Mouse (Mus musculus) limb, embryonic 13.5 days (tissue): ENCODE measurements around the gene Pln. TPM values are rescaled to one million over a fixed set of nuclear protein-coding genes. Genes with fewer than 3 reads are reported as not detected.

Experiments
- ATAC-seq: fragments of 200-750 bp; cut with Nextera tagmentation; 2 replicates; pipeline ENCODE4 v1.8.0; 2017; ENCODE audit warnings: low read depth, moderate number of reproducible peaks, moderate TSS enrichment; ENCODE audit not compliant: low FRiP score
- H3K27ac ChIP-seq: fragments of 300-500 bp; sonication (generic); 2 replicates; pipeline ENCODE4 v1.5.1; 2015; ENCODE audit warnings: inconsistent platforms, mild to moderate bottlenecking, moderate library complexity
- H3K27me3 ChIP-seq: fragments of 300-500 bp; sonication (generic); 2 replicates; pipeline ENCODE4 v1.6.1; 2015; ENCODE audit warnings: mild to moderate bottlenecking, inconsistent platforms
- H3K36me3 ChIP-seq: fragments of 300-500 bp; sonication (generic); 2 replicates; pipeline ENCODE4 v1.6.1; 2015; ENCODE audit warnings: inconsistent platforms, mild to moderate bottlenecking, moderate library complexity
- H3K4me1 ChIP-seq: fragments of 300-500 bp; sonication (generic); 2 replicates; pipeline ENCODE4 v1.6.1; 2015; ENCODE audit warnings: inconsistent platforms
- H3K4me2 ChIP-seq: fragments of 300-500 bp; sonication (generic); replicated peaks from 2 replicates; pipeline ENCODE4 v1.6.1; 2015; ENCODE audit warnings: inconsistent platforms, mild to moderate bottlenecking, moderate library complexity
- H3K4me3 ChIP-seq: fragments of 300-500 bp; sonication (generic); 2 replicates; pipeline ENCODE4 v1.5.1; 2015; ENCODE audit warnings: moderate library complexity, mild to moderate bottlenecking, inconsistent platforms
- H3K9ac ChIP-seq: fragments of 300-500 bp; sonication (generic); 2 replicates; pipeline ENCODE4 v1.6.1; 2015; ENCODE audit warnings: mild to moderate bottlenecking, inconsistent platforms
- H3K9me3 ChIP-seq: fragments of 300-500 bp; sonication (generic); 2 replicates; pipeline ENCODE4 v1.6.1; 2016; ENCODE audit warnings: inconsistent platforms
- WGBS: fragments of 180-500 bp; shearing (Covaris S2); methylation state at CpG from one replicate; pipeline ENCODE4 v1.1.7; 2015; 5-methylcytosine and 5-hydroxymethylcytosine counted together
- polyA plus RNA-seq: library from polyadenylated mRNA; unstranded; fragments of >200 nt; fragmentation: Nextera tagmentation; extraction: Ambion mirVana; gene quantifications from 2 replicates; pipeline ENCODE4 v1.2.1, GENCODE M21; 2015

Gene Pln
- polyA plus RNA-seq, 1 experiment from 2014 or later, result 1.6 TPM

- 88% methylated on average over 6 of the region's 6 CpGs for WGBS
- peaks cover 17% of the 10 kb centered on the region for H3K9me3 ChIP-seq
- H3K4me1 ChIP-seq, result peaks cover 18% of the 10 kb centered on the region
These were observed 36.6 kb downstream of the Pln start for GRCm38 (mm10) chr10:53373885-53374578.

GRCm38 (mm10) chr10:53377096-53377495 lies 39.6 kb downstream of the Pln start:
- H3K36me3 ChIP-seq, result 0 out of 2 replicates have a peak, but pooled peaks cover 3% of the 10 kb centered on the region
- no peak overlapping the region for H3K27ac ChIP-seq
- H3K9me3 ChIP-seq, result peaks cover 7% of the 10 kb centered on the region
- H3K9ac ChIP-seq, result no peak overlapping the region
- H3K27me3 ChIP-seq, result no peaks in the 10 kb centered on the region
- no peak overlapping the region for H3K4me3 ChIP-seq
- H3K4me2 ChIP-seq, result peak overlapping the region; percentile 45
- ATAC-seq, result no peak
- H3K4me1 ChIP-seq, result peaks cover 22% of the 10 kb centered on the region

More at GRCm38 (mm10) chr10:53373885-53374578, 36.6 kb downstream of the Pln start:
- Histone ChIP-seq H3K9ac (no peak overlapping the region), H3K36me3 (peaks cover 16% of the 10 kb centered on the region), H3K4me3 (no peak overlapping the region), H3K27me3 (no peaks in the 10 kb centered on the region), H3K4me2 (no peak overlapping the region), H3K27ac (no peak overlapping the region)
- ATAC-seq, result no peak

- Histone ChIP-seq H3K4me1 (peaks cover 22% of the 10 kb centered on the region), H3K36me3 (0 out of 2 replicates have a peak, but pooled peaks cover 2% of the 10 kb centered on the region), H3K9ac (peak overlapping the region; percentile 98), H3K9me3 (peaks cover 4% of the 10 kb centered on the region; the same call in 1 of the 2 replicates), H3K27ac (no peak overlapping the region), H3K4me3 (peak overlapping the region; percentile 83), H3K27me3 (no peaks in the 10 kb centered on the region), H3K4me2 (peak overlapping the region; percentile 72)
- 72% methylated on average over 6 of the region's 6 CpGs for WGBS
- ATAC-seq, result no peak
These were observed 40.8 kb downstream of the Pln start for GRCm38 (mm10) chr10:53378296-53378695.

GRCm38 (mm10) chr10:53378981-53379708 lies 41.7 kb downstream of the Pln start:
- peaks cover 22% of the 10 kb centered on the region for H3K4me1 ChIP-seq
- peak overlapping the region; percentile 83 for H3K4me3 ChIP-seq
- peak overlapping the region; percentile 72 for H3K4me2 ChIP-seq
- peak overlapping the region; percentile 98 for H3K9ac ChIP-seq
- no peaks in the 10 kb centered on the region for H3K27me3 ChIP-seq
- peak overlapping the region; percentile 99 for H3K27ac ChIP-seq
- no peaks in the 10 kb centered on the region for H3K9me3 ChIP-seq
- ATAC-seq, result peak; percentile 89
- no peaks in the 10 kb centered on the region for H3K36me3 ChIP-seq
- WGBS, result under 1% methylated on average over 59 of the region's 59 CpGs

- Histone ChIP-seq H3K4me3 (peak within 1 kb of the TSS; percentile 83), H3K36me3 (no peaks in the 10 kb centered on the region), H3K4me1 (peaks cover 22% of the 10 kb centered on the region), H3K27me3 (no peaks in the 10 kb centered on the region), H3K9me3 (no peaks in the 10 kb centered on the region), H3K27ac (peak within 1 kb of the TSS; percentile 99), H3K9ac (peak within 1 kb of the TSS; percentile 98), H3K4me2 (peak within 1 kb of the TSS; percentile 72)
- ATAC-seq, result peak; percentile 99
- WGBS, result under 1% methylated on average over 31 of the region's 31 CpGs
These were observed 42.2 kb downstream of the Pln start, which contains the start of gene Cep85l for GRCm38 (mm10) chr10:53379709-53380106. Gene Cep85l (minus strand): TSS chr10:53379947.

- Histone ChIP-seq H3K9ac (no peak overlapping the region), H3K27ac (no peak overlapping the region), H3K9me3 (no peaks in the 10 kb centered on the region), H3K4me2 (no peak overlapping the region), H3K27me3 (no peaks in the 10 kb centered on the region), H3K4me1 (peaks cover 10% of the 10 kb centered on the region), H3K4me3 (no peak overlapping the region), H3K36me3 (no peaks in the 10 kb centered on the region)
- ATAC-seq, result no peak
- WGBS, result 60% methylated on average over 7 of the region's 7 CpGs
These were observed 45.4 kb downstream of the Pln start for GRCm38 (mm10) chr10:53382696-53383365.

GRCm38 (mm10) chr10:53384896-53385295 lies 47.4 kb downstream of the Pln start:
- no peak overlapping the region for H3K4me3 ChIP-seq
- no peaks in the 10 kb centered on the region for H3K36me3 ChIP-seq
- WGBS, result 89% methylated on average over 1 of the region's 1 CpGs
- no peaks in the 10 kb centered on the region for H3K9me3 ChIP-seq
- no peak overlapping the region for H3K9ac ChIP-seq
- no peak for ATAC-seq
- peaks cover 6% of the 10 kb centered on the region; the same call in 1 of the 2 replicates for H3K4me1 ChIP-seq
- H3K27ac ChIP-seq, result no peak overlapping the region
- H3K27me3 ChIP-seq, result no peaks in the 10 kb centered on the region
- H3K4me2 ChIP-seq, result no peak overlapping the region

GRCm38 (mm10) chr10:53385438-53385837 lies 48.0 kb downstream of the Pln start:
- H3K9me3 ChIP-seq, result no peaks in the 10 kb centered on the region
- 77% methylated on average over 5 of the region's 5 CpGs for WGBS
- H3K4me3 ChIP-seq, result no peak overlapping the region
- H3K36me3 ChIP-seq, result no peaks in the 10 kb centered on the region
- H3K4me1 ChIP-seq, result peaks cover 3% of the 10 kb centered on the region; the same call in 1 of the 2 replicates
- no peak for ATAC-seq
- no peak overlapping the region for H3K4me2 ChIP-seq
- no peak overlapping the region for H3K27ac ChIP-seq
- H3K9ac ChIP-seq, result no peak overlapping the region
- H3K27me3 ChIP-seq, result no peaks in the 10 kb centered on the region

GRCm38 (mm10) chr10:53388227-53388920 lies 50.9 kb downstream of the Pln start:
- no peak overlapping the region for H3K4me3 ChIP-seq
- WGBS, result 63% methylated on average over 6 of the region's 6 CpGs
- no peak overlapping the region for H3K4me2 ChIP-seq
- no peaks in the 10 kb centered on the region for H3K9me3 ChIP-seq
- H3K4me1 ChIP-seq, result peaks cover 3% of the 10 kb centered on the region; the same call in 1 of the 2 replicates
- H3K27me3 ChIP-seq, result no peaks in the 10 kb centered on the region
- H3K36me3 ChIP-seq, result no peaks in the 10 kb centered on the region
- ATAC-seq, result no peak
- no peak overlapping the region for H3K9ac ChIP-seq
- H3K27ac ChIP-seq, result no peak overlapping the region

- Histone ChIP-seq H3K4me2 (no peak overlapping the region), H3K27ac (no peak overlapping the region)
- 85% methylated on average over 9 of the region's 9 CpGs for WGBS
These were observed 57.6 kb downstream of the Pln start for GRCm38 (mm10) chr10:53394923-53395629.

More at GRCm38 (mm10) chr10:53394923-53395629, 57.6 kb downstream of the Pln start:
- ATAC-seq, result no peak
- Histone ChIP-seq H3K27me3 (no peaks in the 10 kb centered on the region), H3K4me3 (no peak overlapping the region), H3K36me3 (no peaks in the 10 kb centered on the region), H3K9ac (no peak overlapping the region), H3K4me1 (peaks cover 27% of the 10 kb centered on the region), H3K9me3 (no peaks in the 10 kb centered on the region)
